7 mouse cellular contexts compared by ENCODE assay signal in the genomic region with DNA sequence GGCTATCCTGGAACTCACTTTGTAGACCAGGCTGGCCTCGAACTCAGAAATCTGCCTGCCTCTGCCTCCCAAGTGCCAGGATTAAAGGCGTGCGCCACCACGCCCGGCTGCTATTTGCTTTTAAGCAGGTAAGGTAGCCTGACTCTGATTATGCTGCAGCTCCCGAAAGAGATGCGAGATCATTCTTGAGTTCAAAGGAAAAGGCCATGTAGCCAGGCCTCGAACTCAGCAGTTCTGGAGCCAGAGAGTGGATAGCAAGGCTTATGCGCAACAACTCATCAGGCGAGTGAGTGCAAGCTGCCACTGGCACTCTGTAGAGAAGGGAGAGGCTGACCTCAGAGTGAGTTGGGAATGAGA. TPM values are rescaled to one million over a fixed set of nuclear protein-coding genes. Genes with fewer than 3 reads are reported as not detected.
DNase-seq lines count a peak whose midpoint lies in the region; ATAC-seq and TF ChIP-seq lines count a peak whose summit lies in the region.

No protein-coding gene starts in this region.

- ATAC-seq in embryonic facial prominence, embryonic 14.5 days (ENCODE audit: low read depth): no peak
- no peak for ATAC-seq in intestine, embryonic 16.5 days
- no peak for ATAC-seq in neural tube, embryonic 14.5 days (ENCODE audit: low read depth)

- peak overlapping the region; percentile 30; the same call in 1 of the 2 replicates for H3K9ac ChIP-seq in embryonic facial prominence, embryonic 14.5 days (ENCODE audit: low read depth, low read length)
- peak overlapping the region; percentile 60 for H3K9ac ChIP-seq in intestine, embryonic 16.5 days (ENCODE audit: low read depth, low read length)
- 0 out of 2 replicates have a peak overlapping the region, but pooled peaks have one; percentile 37 for H3K9ac ChIP-seq in neural tube, embryonic 14.5 days (replicated peaks; ENCODE audit: low read depth, low read length)

- WGBS in embryonic facial prominence, embryonic 14.5 days: 83% methylated on average over 10 of the region's 10 CpGs
- WGBS in intestine, embryonic 16.5 days: 75% methylated on average over 10 of the region's 10 CpGs
- WGBS in neural tube, embryonic 14.5 days: 88% methylated on average over 10 of the region's 10 CpGs

- H3K36me3 ChIP-seq in embryonic facial prominence, embryonic 14.5 days (ENCODE audit: control insufficient read depth, insufficient read depth, low read length): no peaks in the 10 kb centered on the region
- H3K36me3 ChIP-seq in intestine, embryonic 16.5 days (ENCODE audit: control insufficient read depth, insufficient read depth, low read length): no peaks in the 10 kb centered on the region
- H3K36me3 ChIP-seq in neural tube, embryonic 14.5 days (ENCODE audit: control insufficient read depth, insufficient read depth, low read length): no peaks in the 10 kb centered on the region

- peak overlapping the region; percentile 80 for H3K4me2 ChIP-seq in embryonic facial prominence, embryonic 14.5 days (ENCODE audit: low read depth, low read length)
- peak overlapping the region; percentile 70 for H3K4me2 ChIP-seq in intestine, embryonic 16.5 days (ENCODE audit: low read depth, low read length)
- peak overlapping the region; percentile 53 for H3K4me2 ChIP-seq in neural tube, embryonic 14.5 days (ENCODE audit: low read depth, low read length)

- H3K4me3 ChIP-seq in left cerebral cortex, adult 2 months: peak overlapping the region; percentile 85
- H3K4me3 ChIP-seq in embryonic facial prominence, embryonic 14.5 days (ENCODE audit: low read depth, low read length): peak overlapping the region; percentile 70
- H3K4me3 ChIP-seq in intestine, embryonic 16.5 days (ENCODE audit: low read length): peak overlapping the region; percentile 75
- H3K4me3 ChIP-seq in neural tube, embryonic 14.5 days (ENCODE audit: low read depth, low read length): peak overlapping the region; percentile 50; the same call in 1 of the 2 replicates

- intact Hi-C loops in left cerebral cortex, adult 2 months (cut with DNase I): loop anchor here (2.0 kb wide), 1 partner anchor 29 kb away; no protein-coding TSS in a partner anchor
- intact Hi-C loops in left cerebral cortex, postnatal 25 days (cut with DNase I): no loop called here

- DNase-seq in left cerebral cortex, adult 2 months (ENCODE audit: extremely low spot score in 1 of 2, low spot score in 2 of 2): no peak
- no peak for DNase-seq in left cerebral cortex, postnatal 25 days (ENCODE audit: low spot score in 2 of 2)
- DNase-seq in embryonic facial prominence, embryonic 14.5 days (ENCODE audit: low spot score): no peak
- DNase-seq in left cerebral cortex, adult 9 months (ENCODE audit: low spot score in 2 of 2): no peak
- no peak for DNase-seq in spleen, postnatal 10 days (ENCODE audit: low spot score in 2 of 2)

- no peak for TF ChIP-seq CTCF in left cerebral cortex, adult 2 months (IDR thresholded peaks at IDR 0.05)

- no peaks in the 10 kb centered on the region for H3K9me3 ChIP-seq in embryonic facial prominence, embryonic 14.5 days (ENCODE audit: control insufficient read depth, low read length)
- no peaks in the 10 kb centered on the region for H3K9me3 ChIP-seq in intestine, embryonic 16.5 days (ENCODE audit: control insufficient read depth, low read length)
- H3K9me3 ChIP-seq in neural tube, embryonic 14.5 days (ENCODE audit: control insufficient read depth, low read length): no peaks in the 10 kb centered on the region

- H3K27ac ChIP-seq in left cerebral cortex, adult 2 months: peak overlapping the region; percentile 99
- H3K27ac ChIP-seq in embryonic facial prominence, embryonic 14.5 days (replicated peaks; ENCODE audit: low read depth, low read length): peak overlapping the region; percentile 33; the same call in 1 of the 2 replicates
- peak overlapping the region; percentile 72 for H3K27ac ChIP-seq in intestine, embryonic 16.5 days (ENCODE audit: low read length)
- H3K27ac ChIP-seq in neural tube, embryonic 14.5 days (ENCODE audit: low read depth, low read length): peak overlapping the region; percentile 78

- peaks cover 33% of the 10 kb centered on the region for H3K27me3 ChIP-seq in embryonic facial prominence, embryonic 14.5 days (replicated peaks; ENCODE audit: control insufficient read depth, insufficient read depth, low read length)
- H3K27me3 ChIP-seq in intestine, embryonic 16.5 days (replicated peaks; ENCODE audit: control insufficient read depth, insufficient read depth, low read length): 0 out of 2 replicates have a peak, but pooled peaks cover 7% of the 10 kb centered on the region
- H3K27me3 ChIP-seq in neural tube, embryonic 14.5 days (ENCODE audit: control insufficient read depth, insufficient read depth, low read length): no peaks in the 10 kb centered on the region

- peaks cover 18% of the 10 kb centered on the region for H3K4me1 ChIP-seq in embryonic facial prominence, embryonic 14.5 days (ENCODE audit: control insufficient read depth, insufficient read depth, low read length)
- peaks cover 37% of the 10 kb centered on the region for H3K4me1 ChIP-seq in intestine, embryonic 16.5 days (ENCODE audit: control insufficient read depth, insufficient read depth, low read length)
- peaks cover 8% of the 10 kb centered on the region; the same call in 1 of the 2 replicates for H3K4me1 ChIP-seq in neural tube, embryonic 14.5 days (ENCODE audit: control insufficient read depth, insufficient read depth, low read length)

RNA-seq across cellular contexts. Expression of a gene that starts 0.7 kb away (rescaled TPM):
- 10 to 100 TPM; 56.2 to 56.9 TPM for total RNA-seq in left cerebral cortex, adult 2 months (2021)
- 10 to 100 TPM; 47.2 to 55.7 TPM for total RNA-seq in left cerebral cortex, postnatal 25 days (2021)
- polyA plus RNA-seq in embryonic facial prominence, embryonic 14.5 days (2014; fragmentation: Nextera tagmentation; extraction: Ambion mirVana): 104 and 107 TPM in 2 replicates
- 168 and 188 TPM in 2 replicates for polyA plus RNA-seq in intestine, embryonic 16.5 days (2015; fragmentation: Nextera tagmentation; extraction: Ambion mirVana)
- 101 and 112 TPM in 2 replicates for polyA plus RNA-seq in neural tube, embryonic 14.5 days (2014; fragmentation: Nextera tagmentation; extraction: Ambion mirVana)

RNA-seq across cellular contexts. Expression of a gene that starts 1.7 kb away (rescaled TPM):
- total RNA-seq in left cerebral cortex, adult 2 months (2021): 10 to 100 TPM; 12.6 to 14.4 TPM
- total RNA-seq in left cerebral cortex, postnatal 25 days (2021): 10 to 100 TPM in 1 of 2 experiments, 1 to 10 TPM in 1; 9.3 to 14.4 TPM
- polyA plus RNA-seq in embryonic facial prominence, embryonic 14.5 days (2014; fragmentation: Nextera tagmentation; extraction: Ambion mirVana): 2.0 and 3.6 TPM in 2 replicates
- polyA plus RNA-seq in intestine, embryonic 16.5 days (2015; fragmentation: Nextera tagmentation; extraction: Ambion mirVana): 4.0 and 4.2 TPM in 2 replicates
- 4.8 and 5.0 TPM in 2 replicates for polyA plus RNA-seq in neural tube, embryonic 14.5 days (2014; fragmentation: Nextera tagmentation; extraction: Ambion mirVana)

RNA-seq across cellular contexts. Expression of a gene that starts 31.4 kb away (rescaled TPM):
- total RNA-seq in left cerebral cortex, adult 2 months (2021): 1 to 10 TPM; 2.7 to 3.6 TPM
- 1 to 10 TPM; 1.3 TPM for total RNA-seq in left cerebral cortex, postnatal 25 days (2021)
- 21.2 and 30.4 TPM in 2 replicates for polyA plus RNA-seq in embryonic facial prominence, embryonic 14.5 days (2014; fragmentation: Nextera tagmentation; extraction: Ambion mirVana)
- 25.7 and 28.4 TPM in 2 replicates for polyA plus RNA-seq in intestine, embryonic 16.5 days (2015; fragmentation: Nextera tagmentation; extraction: Ambion mirVana)
- polyA plus RNA-seq in neural tube, embryonic 14.5 days (2014; fragmentation: Nextera tagmentation; extraction: Ambion mirVana): 14.1 and 21.4 TPM in 2 replicates

Comparison
In these comparisons a context has a peak if more than half of its experiments do, and no peak if none do; other contexts are left out.
1. H3K27ac ChIP-seq: peak in every context shown above with its lines; median percentile 99 in left cerebral cortex, adult 2 months; 78 in neural tube, embryonic 14.5 days; 72 in intestine, embryonic 16.5 days; 33 in embryonic facial prominence, embryonic 14.5 days.